Mouse (Mus musculus): ENCODE measurements around the gene Akt1.

The Akt1 gene

DNA sequence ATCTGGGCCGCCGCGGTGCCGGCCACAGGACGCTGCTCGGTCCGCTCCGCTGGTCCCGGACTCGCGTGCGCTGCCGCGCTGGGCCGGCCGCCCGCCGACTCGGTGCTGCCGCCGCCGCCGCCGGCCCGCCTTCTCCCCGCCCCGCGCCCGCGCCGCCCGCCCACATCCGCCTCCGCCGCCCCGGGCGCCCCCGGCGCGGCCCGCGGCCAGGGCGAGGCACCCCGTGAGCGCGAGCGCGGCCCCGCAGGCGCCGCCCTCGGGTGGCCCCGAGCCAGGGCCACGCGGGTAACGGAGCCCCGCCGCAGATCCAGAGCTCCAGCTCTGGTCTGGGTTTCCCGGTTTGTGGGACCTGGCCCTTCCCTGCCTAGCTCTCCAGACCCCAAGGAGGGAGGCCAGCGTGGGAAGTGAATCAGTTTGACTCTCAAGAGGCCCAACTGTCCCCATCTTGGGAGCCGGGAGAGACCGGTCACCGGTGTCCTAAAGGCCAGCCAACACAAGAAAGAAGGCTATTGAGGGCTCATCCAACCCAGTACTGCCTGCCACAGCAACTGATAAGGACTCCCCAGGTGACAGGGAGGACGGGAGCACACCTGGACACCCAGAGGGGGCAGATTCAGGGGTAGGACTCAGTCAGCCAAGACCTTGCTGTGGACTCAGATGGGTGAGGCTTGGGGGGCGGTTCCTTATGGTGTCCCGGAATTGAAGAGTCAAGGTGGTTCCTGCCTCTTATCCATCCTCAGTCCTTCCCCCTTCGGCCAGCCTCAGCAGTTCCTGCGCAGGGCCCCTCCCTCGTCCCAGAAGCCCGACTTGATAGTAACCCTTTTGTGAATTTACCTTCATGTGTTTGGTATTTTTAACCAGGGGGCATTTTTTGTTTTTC is at the start of gene Akt1:
Gene Akt1 (minus strand): TSS at position 753 of the 880 bp plus-strand sequence.
- in situ Hi-C loops (cut with MboI, MseI) = loop anchor here in 1 of 2 experiments (25.0 kb wide), 1 partner anchor 1787 kb away; the partner anchor contains the start of genes Cinp and Tecpr2

- in situ Hi-C loops (cut with MboI, MseI) = no loop called here
These were observed 49.6 kb upstream of the Akt1 start for GRCm38 (mm10) chr12:112724077-112724805.

- in situ Hi-C loops (cut with MboI, MseI) = no loop called here
These were observed 48.8 kb upstream of the Akt1 start for GRCm38 (mm10) chr12:112723445-112723844.

- in situ Hi-C loops (cut with MboI, MseI) = no loop called here
These were observed 48.3 kb upstream of the Akt1 start for GRCm38 (mm10) chr12:112723028-112723330.

GRCm38 (mm10) chr12:112722240-112723027 is 47.8 kb upstream of the Akt1 start:
- in situ Hi-C loops (cut with MboI, MseI) = no loop called here

- in situ Hi-C loops (cut with MboI, MseI) = no loop called here
These were observed 46.9 kb upstream of the Akt1 start for GRCm38 (mm10) chr12:112721424-112722239.

GRCm38 (mm10) chr12:112720890-112721423 is 46.3 kb upstream of the Akt1 start:
- in situ Hi-C loops (cut with MboI, MseI) = no loop called here

DNA sequence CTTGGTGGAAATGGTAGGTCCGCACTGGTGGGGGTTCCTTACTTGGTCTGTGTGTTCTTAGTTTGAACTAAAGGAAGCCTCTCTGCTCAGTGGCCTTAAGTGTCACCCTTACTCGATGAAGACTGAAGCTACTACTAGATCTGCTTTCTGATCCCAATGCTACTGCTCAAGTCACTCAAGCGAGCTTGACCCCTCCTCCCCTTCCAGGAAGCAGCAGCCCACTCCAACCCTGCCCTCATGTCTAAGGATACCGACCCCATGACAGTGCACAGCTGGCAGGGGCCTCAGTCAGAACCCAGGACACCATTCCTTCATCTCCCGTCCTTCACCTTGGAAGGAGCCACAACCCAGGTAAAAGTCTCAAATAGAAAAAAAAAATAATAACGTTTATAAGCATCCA is 45.5 kb upstream of the Akt1 start, which contains the start of gene Cep170b:
Gene Cep170b (plus strand): TSS at position 240 of the 400 bp plus-strand sequence.
- in situ Hi-C loops (cut with MboI, MseI) = no loop called here

DNA sequence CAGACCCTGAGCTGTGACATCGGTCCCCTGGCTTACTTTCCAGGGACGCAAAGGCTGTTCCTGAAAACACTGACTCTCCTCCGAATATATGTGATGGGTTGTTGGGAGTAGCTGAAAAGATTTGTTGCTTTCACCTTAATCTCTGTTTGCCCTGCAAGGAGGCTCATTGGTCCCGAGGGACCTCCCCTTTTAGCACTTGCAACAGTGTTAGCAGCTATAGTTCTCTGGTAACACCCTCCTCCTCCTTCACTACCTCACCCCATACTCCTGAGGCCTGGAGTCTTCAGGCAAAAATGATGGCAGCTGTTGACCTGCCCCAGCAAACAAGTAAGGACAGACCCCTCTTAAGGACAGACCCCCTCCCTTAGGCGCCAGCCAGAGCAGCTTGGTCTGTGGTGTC is 44.3 kb upstream of the Akt1 start:
- in situ Hi-C loops (cut with MboI, MseI) = no loop called here

DNA sequence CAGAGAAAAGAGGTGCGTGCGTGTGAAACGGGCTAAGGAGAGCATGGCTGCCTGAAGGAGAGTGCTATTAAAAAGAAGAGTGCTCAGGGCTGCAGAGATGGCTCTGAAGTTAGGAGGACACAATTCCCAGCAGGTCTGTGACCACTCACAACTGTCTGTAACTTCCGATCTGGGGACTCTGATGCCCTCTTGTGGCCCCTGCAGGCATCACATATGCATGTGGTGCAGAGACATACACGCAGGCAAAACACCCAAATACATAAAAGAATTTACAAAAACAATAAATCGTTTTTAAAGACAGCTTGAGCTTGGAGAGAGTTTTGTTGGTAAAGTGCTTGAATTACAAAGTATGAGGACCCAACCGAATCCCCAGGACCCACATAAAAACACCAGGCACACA is 42.5 kb upstream of the Akt1 start:
- in situ Hi-C loops (cut with MboI, MseI) = no loop called here

GRCm38 (mm10) chr12:112713984-112714383 is 39.3 kb upstream of the Akt1 start:
- in situ Hi-C loops (cut with MboI, MseI) = no loop called here

DNA sequence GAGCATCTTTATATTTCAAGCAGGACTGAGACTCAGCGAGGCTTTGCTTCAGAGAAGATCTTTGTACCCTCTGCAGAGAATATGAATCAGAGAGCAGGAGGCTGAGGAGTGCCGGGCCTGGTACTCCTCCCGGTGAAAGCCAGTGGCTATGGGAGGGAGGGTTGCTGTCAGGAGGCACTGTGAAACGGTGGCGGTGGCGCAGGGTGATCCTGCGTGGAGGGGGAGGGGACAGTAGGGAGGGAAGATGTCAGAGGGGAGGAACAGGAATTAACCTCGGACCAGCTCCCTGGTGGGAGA is 32.8 kb upstream of the Akt1 start:
- in situ Hi-C loops (cut with MboI, MseI) = loop anchor here in 1 of 2 experiments (5.0 kb wide), 1 partner anchor 50 kb away; no protein-coding TSS in a partner anchor

GRCm38 (mm10) chr12:112706704-112707572 is 32.3 kb upstream of the Akt1 start:
- in situ Hi-C loops (cut with MboI, MseI) = loop anchor here in 1 of 2 experiments (5.0 kb wide), 1 partner anchor 50 kb away; no protein-coding TSS in a partner anchor

- in situ Hi-C loops (cut with MboI, MseI) = no loop called here
These were observed 28.0 kb upstream of the Akt1 start for GRCm38 (mm10) chr12:112702374-112703320.

DNA sequence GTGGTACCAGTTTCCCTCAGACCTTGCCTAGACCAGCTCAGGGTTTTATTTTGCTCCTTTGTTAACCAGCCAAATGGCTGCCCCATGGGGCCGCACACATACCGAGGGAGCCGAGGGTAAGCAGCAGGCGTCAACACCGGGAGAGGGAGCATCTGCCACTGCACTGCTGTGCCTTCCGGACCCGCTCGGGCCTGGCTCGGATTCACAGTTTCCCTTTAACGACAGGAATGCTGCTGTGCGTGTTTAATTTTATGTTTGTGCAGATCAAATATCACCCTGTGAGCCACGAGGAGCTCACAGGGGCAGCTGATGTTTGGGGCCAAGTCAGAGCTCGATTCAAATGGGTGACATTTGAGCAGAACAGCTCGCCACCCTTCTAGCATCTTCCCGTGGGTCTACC is 25.8 kb upstream of the Akt1 start:
- in situ Hi-C loops (cut with MboI, MseI) = no loop called here

GRCm38 (mm10) chr12:112696806-112697425 is 22.2 kb upstream of the Akt1 start:
- in situ Hi-C loops (cut with MboI, MseI) = no loop called here

DNA sequence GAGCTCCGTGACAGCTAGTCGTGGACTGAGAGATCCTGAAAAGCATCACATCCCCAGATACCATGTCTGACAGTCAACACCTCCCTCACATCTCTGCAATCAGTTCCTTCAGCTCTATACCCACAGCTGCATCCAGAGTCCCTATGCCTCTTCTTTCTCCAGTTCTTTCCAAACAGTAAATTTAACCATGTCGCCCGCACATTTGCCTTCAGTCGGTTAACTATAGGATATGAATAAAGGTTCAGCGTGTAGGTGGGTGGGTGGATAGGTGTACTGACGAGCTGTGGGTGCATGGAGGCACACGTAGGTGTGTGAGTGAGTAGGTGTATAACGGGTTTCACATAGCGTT is 19.4 kb upstream of the Akt1 start:
- in situ Hi-C loops (cut with MboI, MseI) = no loop called here

Measured in T-helper 17 cell (primary cell).